Mouse (Mus musculus) forebrain, embryonic 11.5 days (tissue): Measurements from ENCODE around the gene Mboat2. TPM values are rescaled to one million over a fixed set of nuclear protein-coding genes. Genes with fewer than 3 reads are reported as not detected.

Experiments
- ATAC-seq: fragments of 200-750 bp; cut with Nextera tagmentation; replicated peaks from 2 replicates; pipeline ENCODE4 v1.8.0; 2017; ENCODE audit warnings: moderate TSS enrichment; ENCODE audit not compliant: low FRiP score
- DNase-seq: peaks from one replicate; pipeline ENCODE4 v3.0.0-alpha.2; 2017; ENCODE audit warnings: low spot score
- H3K27ac ChIP-seq: fragments of 300-500 bp; sonication (generic); 2 replicates; pipeline ENCODE4 v1.5.1; 2014; ENCODE audit warnings: low read depth, low read length
- H3K27me3 ChIP-seq: fragments of 300-500 bp; sonication (generic); 2 replicates; pipeline ENCODE4 v1.6.1; 2014; ENCODE audit warnings: mild to moderate bottlenecking, low read length, mixed read lengths; ENCODE audit not compliant: control insufficient read depth, insufficient read depth
- H3K36me3 ChIP-seq: fragments of 300-500 bp; sonication (generic); 2 replicates; pipeline ENCODE4 v1.6.1; 2014; ENCODE audit warnings: mild to moderate bottlenecking, low read length, moderate library complexity, mixed read lengths; ENCODE audit not compliant: control insufficient read depth, insufficient read depth
- H3K4me1 ChIP-seq: fragments of 300-500 bp; sonication (generic); replicated peaks from 2 replicates; pipeline ENCODE4 v1.6.1; 2014; ENCODE audit warnings: low read length, mixed read lengths; ENCODE audit not compliant: control insufficient read depth, insufficient read depth
- H3K4me2 ChIP-seq: fragments of 300-500 bp; sonication (generic); 2 replicates; pipeline ENCODE4 v1.6.1; 2014; ENCODE audit warnings: low read depth, mild to moderate bottlenecking, low read length, moderate library complexity, mixed read lengths; ENCODE audit not compliant: severe bottlenecking
- H3K4me3 ChIP-seq: fragments of 300-500 bp; sonication (generic); 2 replicates; pipeline ENCODE4 v1.5.1; 2014; ENCODE audit warnings: low read depth, low read length
- H3K9ac ChIP-seq: fragments of 300-500 bp; sonication (generic); 2 replicates; pipeline ENCODE4 v1.6.1; 2014; ENCODE audit warnings: low read length
- H3K9me3 ChIP-seq: fragments of 300-500 bp; sonication (generic); 2 replicates; pipeline ENCODE4 v1.6.1; 2016; ENCODE audit warnings: low read length, mixed read lengths; ENCODE audit not compliant: control insufficient read depth
- WGBS: fragments of 180-500 bp; shearing (Covaris S2); extraction: QIAGEN DNeasy Blood & Tissue Kit; methylation state at CpG from one replicate; pipeline ENCODE4 v1.1.7; 2014; 5-methylcytosine and 5-hydroxymethylcytosine counted together
- polyA plus RNA-seq: library from polyadenylated mRNA; unstranded; fragments of >200 nt; fragmentation: Nextera tagmentation; extraction: Ambion mirVana; gene quantifications from 2 replicates; pipeline ENCODE4 v1.2.1, GENCODE M21; 2014

Gene Mboat2
- polyA plus RNA-seq, 1 experiment from 2014 or later: 55.7 TPM

DNA sequence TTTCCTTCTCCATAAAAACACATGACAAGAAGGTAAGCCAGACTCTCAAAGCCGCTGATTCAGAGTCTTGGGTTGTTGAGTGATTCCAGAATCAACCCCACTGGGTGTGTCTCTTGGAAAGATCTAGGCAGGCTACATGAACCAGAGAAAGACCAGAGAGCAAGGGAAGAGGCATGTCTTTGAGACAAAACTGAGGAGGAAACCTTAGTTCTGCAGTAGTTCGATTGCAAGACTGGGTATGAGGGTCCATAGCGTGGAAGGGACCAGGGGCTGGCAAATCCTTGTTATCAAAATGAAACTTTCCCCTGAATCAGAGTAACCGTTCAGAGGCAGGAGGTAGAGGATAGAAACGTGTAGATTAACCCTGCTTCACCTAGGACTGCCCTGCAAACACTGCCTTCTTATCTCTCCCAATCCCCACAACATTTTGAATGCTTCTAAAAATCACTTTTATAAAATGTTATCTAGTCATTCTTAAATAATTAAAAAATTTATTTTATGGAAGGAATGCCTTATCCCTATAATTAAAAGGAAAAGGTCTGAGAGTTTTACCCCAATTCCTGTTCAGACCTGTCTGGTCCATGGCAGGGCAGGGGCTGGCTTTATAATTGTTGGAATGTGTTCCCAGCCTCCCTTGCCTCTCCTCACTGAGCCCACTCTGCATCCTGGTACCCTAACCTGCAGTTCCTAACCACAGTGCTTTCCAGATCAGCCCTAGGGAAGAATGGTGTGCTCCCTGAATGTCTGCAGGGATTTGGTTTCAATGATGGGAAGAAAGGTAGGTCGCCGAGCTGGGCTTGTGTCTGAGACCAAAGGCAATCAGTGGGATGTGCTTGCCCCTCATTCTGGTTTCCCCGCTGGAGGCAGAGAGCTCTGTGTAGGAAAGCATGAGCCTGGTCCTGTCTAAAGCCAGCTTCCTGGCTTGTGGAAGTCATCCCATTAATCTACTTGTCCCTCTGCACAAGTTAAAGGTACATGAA, 142.0 kb downstream of the Mboat2 start:
- no peaks in the 10 kb centered on the region for H3K27me3 ChIP-seq
- H3K4me1 ChIP-seq: no peaks in the 10 kb centered on the region; the same call in 1 of the 2 replicates
- DNase-seq: no peak
- no peaks in the 10 kb centered on the region for H3K9me3 ChIP-seq
- H3K9ac ChIP-seq: no peak overlapping the region
- H3K4me3 ChIP-seq: no peak overlapping the region
- no peaks in the 10 kb centered on the region for H3K36me3 ChIP-seq
- H3K4me2 ChIP-seq: no peak overlapping the region
- 77% methylated on average over 8 of the region's 8 CpGs for WGBS
- no peak overlapping the region for H3K27ac ChIP-seq
- no peak for ATAC-seq

GRCm38 (mm10) chr12:24973586-24973985, 142.9 kb downstream of the Mboat2 start:
- Histone ChIP-seq H3K9ac (no peak overlapping the region), H3K9me3 (no peaks in the 10 kb centered on the region), H3K27me3 (no peaks in the 10 kb centered on the region), H3K4me3 (no peak overlapping the region), H3K4me2 (no peak overlapping the region), H3K27ac (no peak overlapping the region), H3K36me3 (no peaks in the 10 kb centered on the region), H3K4me1 (no peaks in the 10 kb centered on the region; the same call in 1 of the 2 replicates)
- ATAC-seq: no peak
- DNase-seq: no peak
- 80% methylated on average over 5 of the region's 5 CpGs for WGBS

GRCm38 (mm10) chr12:24974446-24975114, 143.9 kb downstream of the Mboat2 start, which contains the start of gene Kidins220:
Gene Kidins220 (plus strand): TSS chr12:24974925.
- no peaks in the 10 kb centered on the region for H3K9me3 ChIP-seq
- DNase-seq (peak; percentile 95), ATAC-seq (peak; percentile 93)
- H3K9ac ChIP-seq: peak within 1 kb of the TSS; percentile 74
- H3K27me3 ChIP-seq: no peaks in the 10 kb centered on the region
- WGBS: 14% methylated on average over 29 of the region's 29 CpGs
- no peaks in the 10 kb centered on the region for H3K36me3 ChIP-seq
- H3K27ac ChIP-seq: peak within 1 kb of the TSS; percentile 73; the same call in 1 of the 2 replicates
- peak within 1 kb of the TSS; percentile 52 for H3K4me2 ChIP-seq
- peak within 1 kb of the TSS; percentile 61 for H3K4me3 ChIP-seq
- H3K4me1 ChIP-seq: no peaks in the 10 kb centered on the region; the same call in 1 of the 2 replicates

GRCm38 (mm10) chr12:24975115-24975733, 144.5 kb downstream of the Mboat2 start:
- Histone ChIP-seq H3K4me3 (peak overlapping the region; percentile 61), H3K36me3 (no peaks in the 10 kb centered on the region), H3K27me3 (no peaks in the 10 kb centered on the region), H3K9ac (peak overlapping the region; percentile 74), H3K4me1 (no peaks in the 10 kb centered on the region; the same call in 1 of the 2 replicates), H3K27ac (peak overlapping the region; percentile 73; the same call in 1 of the 2 replicates), H3K9me3 (no peaks in the 10 kb centered on the region), H3K4me2 (peak overlapping the region; percentile 52)
- peak; percentile 76 for DNase-seq
- WGBS: under 1% methylated on average over 30 of the region's 31 CpGs
- ATAC-seq: 0 out of 2 replicates have a peak, but pooled peaks have one; percentile 31

GRCm38 (mm10) chr12:24985226-24985625, 154.5 kb downstream of the Mboat2 start:
- H3K36me3 ChIP-seq: no peaks in the 10 kb centered on the region
- no peak overlapping the region for H3K4me2 ChIP-seq
- ATAC-seq (no peak), DNase-seq (no peak)
- no peaks in the 10 kb centered on the region for H3K27me3 ChIP-seq
- no peaks in the 10 kb centered on the region for H3K9me3 ChIP-seq
- H3K9ac ChIP-seq: no peak overlapping the region
- no peak overlapping the region for H3K27ac ChIP-seq
- H3K4me1 ChIP-seq: no peaks in the 10 kb centered on the region
- WGBS: 91% methylated on average over 5 of the region's 5 CpGs
- no peak overlapping the region for H3K4me3 ChIP-seq

DNA sequence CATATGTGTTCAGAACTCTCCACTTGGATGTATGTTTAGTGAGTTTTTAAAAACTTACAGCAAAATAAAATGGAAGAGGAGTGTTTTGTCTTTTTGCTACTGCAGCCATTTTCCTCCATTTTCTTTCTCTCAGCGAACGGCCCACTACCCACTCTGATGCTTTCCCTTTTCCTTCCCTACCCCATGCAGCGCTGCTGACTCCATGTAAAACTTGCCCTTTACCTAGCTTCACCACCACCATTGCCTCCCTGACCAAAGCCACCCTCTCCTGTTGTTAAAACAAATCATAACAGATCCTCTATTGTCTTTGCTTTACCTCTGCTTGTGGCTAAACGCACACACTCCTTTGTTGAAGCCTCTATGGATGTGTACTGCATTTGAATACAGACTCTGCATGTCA, 164.7 kb downstream of the Mboat2 start:
- H3K9me3 ChIP-seq: no peaks in the 10 kb centered on the region
- no peak overlapping the region for H3K9ac ChIP-seq
- H3K27me3 ChIP-seq: no peaks in the 10 kb centered on the region
- no peak for ATAC-seq
- no peak overlapping the region for H3K4me3 ChIP-seq
- H3K4me2 ChIP-seq: no peak overlapping the region
- WGBS: 90% methylated on average over 4 of the region's 4 CpGs
- no peak for DNase-seq
- peaks cover 2% of the 10 kb centered on the region; the same call in 1 of the 2 replicates for H3K36me3 ChIP-seq
- no peak overlapping the region for H3K27ac ChIP-seq
- no peaks in the 10 kb centered on the region for H3K4me1 ChIP-seq

GRCm38 (mm10) chr12:25005350-25005749, 174.7 kb downstream of the Mboat2 start:
- Histone ChIP-seq H3K4me1 (no peaks in the 10 kb centered on the region), H3K9ac (no peak overlapping the region), H3K36me3 (no peaks in the 10 kb centered on the region; the same call in 1 of the 2 replicates), H3K27me3 (no peaks in the 10 kb centered on the region), H3K4me2 (no peak overlapping the region), H3K27ac (no peak overlapping the region), H3K9me3 (no peaks in the 10 kb centered on the region), H3K4me3 (no peak overlapping the region)
- WGBS: 90% methylated on average over 6 of the region's 6 CpGs
- ATAC-seq (no peak), DNase-seq (no peak)

- Histone ChIP-seq H3K9ac (no peak overlapping the region), H3K4me1 (no peaks in the 10 kb centered on the region), H3K27ac (no peak overlapping the region), H3K4me2 (no peak overlapping the region), H3K4me3 (no peak overlapping the region), H3K36me3 (no peaks in the 10 kb centered on the region; the same call in 1 of the 2 replicates), H3K9me3 (no peaks in the 10 kb centered on the region), H3K27me3 (no peaks in the 10 kb centered on the region)
- no peak for DNase-seq
- no peak for ATAC-seq
- WGBS: 94% methylated on average over 9 of the region's 9 CpGs
Observed at GRCm38 (mm10) chr12:25009957-25010356, 179.3 kb downstream of the Mboat2 start.
